Mouse (Mus musculus) ovary, postnatal 36 days (tissue): ENCODE results near the gene Spock2.
"Not testable (repeated sequence)": the region's sequence is repeated elsewhere in the genome, so short reads cannot be mapped to it uniquely, and the experiment has no call there.

Source experiments
- DNase-seq: peaks from one replicate; pipeline ENCODE4 v3.0.0; 2022; ENCODE audit warnings: low spot score, mixed read lengths

The Spock2 gene

DNA sequence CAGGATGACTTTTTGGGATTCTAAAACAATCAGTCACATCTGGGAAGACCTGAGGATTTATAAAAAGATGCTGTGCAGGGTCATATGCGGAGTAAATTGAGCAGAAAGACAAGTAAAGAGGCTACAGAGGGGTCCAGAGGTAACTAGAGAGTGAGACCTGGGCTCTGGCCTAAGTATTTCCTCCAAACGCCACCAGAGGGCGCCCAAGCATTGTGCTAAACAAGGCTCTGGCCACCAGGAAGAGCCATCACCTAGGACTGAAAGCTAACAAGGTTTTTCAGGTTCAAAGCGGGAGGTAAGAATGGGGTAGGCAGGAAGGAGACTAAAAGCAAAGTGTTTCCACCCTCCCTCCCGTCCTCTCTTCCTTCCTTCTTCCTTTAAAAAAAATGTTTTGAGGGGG, 42.1 kb downstream of the Spock2 start:
- peak; percentile 81 for DNase-seq

DNA sequence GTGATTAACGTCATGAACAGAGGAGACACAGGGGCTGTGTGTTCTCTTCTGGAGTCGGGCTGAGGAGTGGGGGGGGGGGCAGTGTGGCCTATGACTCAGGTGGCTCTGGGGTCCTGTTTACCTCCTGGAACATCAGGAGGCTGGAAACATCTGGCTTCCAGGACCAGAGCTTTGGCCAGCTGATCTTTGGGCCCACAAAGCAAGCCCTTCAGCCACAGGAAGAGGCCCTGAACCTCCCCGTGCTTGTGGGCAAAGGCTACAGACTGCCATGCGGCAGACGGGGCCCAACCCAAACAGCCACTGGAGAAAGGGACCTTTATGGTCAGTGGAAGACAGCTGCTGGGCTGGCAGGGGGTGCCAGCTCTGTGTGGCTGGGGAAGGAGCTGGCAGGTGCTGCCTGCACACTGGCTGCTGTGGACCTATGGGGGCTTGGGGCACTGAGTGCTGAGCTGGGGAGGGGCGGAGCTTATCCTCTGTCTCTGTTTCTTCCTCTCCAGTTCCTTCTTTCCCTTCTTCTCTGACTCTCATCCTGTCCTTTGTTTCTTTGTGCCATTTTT, 45.2 kb downstream of the Spock2 start:
- DNase-seq = no peak

DNA sequence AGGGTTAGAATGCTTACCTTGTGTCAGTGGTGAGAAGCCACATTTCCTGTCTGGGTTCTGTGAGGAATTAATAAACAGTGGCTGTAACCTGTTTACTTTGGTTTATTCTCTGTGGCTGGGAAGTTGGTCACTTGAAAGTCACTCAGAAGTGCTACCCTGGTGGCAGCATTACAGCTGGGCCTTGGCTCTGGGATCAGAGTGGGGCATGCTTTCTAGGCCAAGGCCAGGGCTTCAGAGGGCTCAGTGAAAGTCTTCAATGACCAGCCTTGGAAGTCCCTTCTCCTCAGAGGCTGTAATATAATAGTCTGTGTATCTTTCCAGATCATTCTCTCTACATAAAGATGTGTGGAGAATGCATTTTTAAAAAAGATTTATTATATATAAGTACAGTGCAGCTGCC, 50.0 kb downstream of the Spock2 start:
- DNase-seq = no peak

DNA sequence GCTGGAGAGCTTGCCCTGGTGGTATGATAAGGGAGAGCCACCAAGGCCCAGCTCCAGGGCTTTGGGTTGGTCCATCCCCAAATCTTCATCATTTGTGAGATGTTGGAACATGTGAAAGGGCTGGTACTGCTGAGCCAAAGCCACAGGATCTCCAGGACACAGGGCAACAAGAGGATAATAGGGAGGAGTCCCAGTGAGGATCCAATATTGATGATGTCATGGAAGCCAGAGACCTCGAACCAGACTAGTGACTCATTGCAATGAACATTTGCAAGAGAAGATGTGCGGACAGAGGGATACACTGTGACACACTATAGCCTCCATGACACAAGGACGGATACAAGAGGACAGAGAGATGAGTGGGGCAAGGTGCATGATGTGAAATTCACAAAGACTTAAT, 52.1 kb downstream of the Spock2 start:
- DNase-seq = no peak

DNA sequence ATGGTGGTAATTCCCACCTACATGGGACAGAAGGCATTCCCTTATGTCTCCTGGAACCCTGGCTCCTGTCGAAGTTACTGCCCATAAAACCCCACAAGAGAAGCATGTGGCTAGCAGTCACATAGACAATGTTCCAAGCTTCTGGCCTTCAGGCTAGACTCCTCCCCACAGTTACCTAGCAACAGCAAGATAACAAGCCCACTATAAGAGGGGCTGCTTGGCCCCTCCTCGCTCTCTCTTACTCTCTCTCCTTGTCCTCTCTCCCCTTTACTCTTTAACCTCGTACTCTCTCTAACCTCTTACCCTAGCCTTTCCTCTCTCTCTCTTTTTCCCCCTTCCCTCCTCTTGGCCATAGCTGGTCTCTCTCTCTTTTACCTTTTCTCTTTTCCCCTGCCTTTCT, 55.4 kb downstream of the Spock2 start:
- not testable (repeated sequence) for DNase-seq

DNA sequence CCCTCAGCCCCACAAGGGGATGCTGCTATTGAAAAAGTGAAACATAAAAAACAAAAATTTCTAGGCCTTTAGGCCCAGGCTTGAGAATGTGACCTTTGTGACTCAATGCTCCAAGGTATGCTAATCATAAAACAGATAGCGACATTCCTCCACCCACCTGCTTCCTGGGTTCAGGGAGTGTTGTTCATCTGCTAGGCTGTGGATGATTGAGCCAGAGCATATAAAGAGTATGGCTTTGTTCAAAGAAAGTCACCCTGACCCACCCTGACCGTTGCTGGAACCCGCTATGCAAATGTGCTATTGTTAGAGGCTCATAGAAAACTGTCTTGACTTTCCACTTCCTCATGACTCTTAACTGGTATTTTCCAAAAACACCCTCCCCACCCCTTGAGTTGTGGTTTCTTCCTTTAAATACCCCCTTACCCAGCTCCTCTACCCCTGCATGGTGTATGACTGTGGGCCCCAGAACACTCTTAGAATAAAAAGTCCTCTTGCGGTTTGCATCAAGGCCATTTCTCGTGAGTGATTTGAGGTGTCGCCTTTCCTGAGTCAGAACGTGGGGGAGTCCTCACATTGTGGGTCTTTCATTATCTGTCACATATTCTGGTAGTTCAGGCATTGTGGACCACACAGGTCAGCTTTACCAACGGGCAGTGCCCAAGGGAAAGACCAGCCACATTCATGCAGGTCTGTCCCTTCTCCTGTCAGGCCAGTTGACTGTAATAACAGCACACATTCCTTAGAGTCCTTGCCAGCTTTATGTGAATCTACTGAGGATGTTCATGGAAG, 56.4 kb downstream of the Spock2 start:
- not testable (repeated sequence) for DNase-seq

DNA sequence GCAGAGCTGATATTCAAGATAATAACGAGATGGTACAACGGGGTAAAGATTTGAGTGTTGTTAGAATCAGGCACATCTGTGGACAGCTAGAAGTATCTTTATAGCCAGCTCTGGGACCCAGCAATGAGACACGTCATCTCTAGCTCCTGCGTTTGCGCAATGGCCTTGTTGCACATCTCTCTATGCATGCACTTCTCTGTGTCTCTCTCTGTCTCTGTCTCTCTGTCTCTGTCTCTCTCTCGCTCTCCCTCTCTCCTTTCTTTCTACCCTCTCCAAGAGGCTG, 56.9 kb downstream of the Spock2 start:
- DNase-seq = no peak

DNA sequence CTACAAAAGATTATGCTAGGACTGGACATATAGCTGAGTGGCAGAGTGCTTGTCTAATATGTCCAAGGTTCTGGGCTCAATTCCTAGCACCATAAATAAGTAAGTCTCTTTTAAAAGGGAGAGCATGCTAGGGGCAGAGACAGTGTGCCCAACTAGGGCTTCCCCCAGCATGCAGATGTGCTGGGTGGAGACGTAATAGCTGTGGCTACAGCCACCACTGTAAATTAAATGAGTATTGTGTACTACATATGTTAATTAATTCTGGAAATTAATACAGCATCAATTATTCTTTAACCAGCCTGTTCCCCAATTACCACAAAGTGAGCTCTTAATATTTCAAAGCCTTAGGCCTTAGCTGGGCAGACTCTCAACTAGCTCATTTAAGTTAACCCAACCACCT, 58.9 kb downstream of the Spock2 start:
- no peak for DNase-seq

DNA sequence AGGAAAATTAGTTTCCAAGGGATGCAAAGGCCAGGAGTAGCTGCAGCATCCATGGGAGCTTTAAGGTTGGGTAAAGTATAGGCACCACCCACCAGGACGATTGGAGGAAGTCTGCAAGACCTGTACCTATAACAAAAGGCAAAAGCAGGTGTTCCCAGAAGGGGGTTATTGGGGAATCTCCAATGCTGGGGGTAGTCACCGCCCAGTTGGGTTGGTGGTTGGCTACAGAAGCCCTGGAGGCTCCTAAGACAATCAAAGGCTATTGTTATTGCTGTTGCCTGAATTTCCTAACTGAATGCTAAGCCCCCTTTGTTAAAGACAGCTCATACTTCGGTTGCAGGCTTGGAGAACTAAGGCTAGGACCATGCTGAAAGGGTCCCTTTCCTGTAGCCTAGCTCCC, 60.0 kb downstream of the Spock2 start:
- DNase-seq = no peak

DNA sequence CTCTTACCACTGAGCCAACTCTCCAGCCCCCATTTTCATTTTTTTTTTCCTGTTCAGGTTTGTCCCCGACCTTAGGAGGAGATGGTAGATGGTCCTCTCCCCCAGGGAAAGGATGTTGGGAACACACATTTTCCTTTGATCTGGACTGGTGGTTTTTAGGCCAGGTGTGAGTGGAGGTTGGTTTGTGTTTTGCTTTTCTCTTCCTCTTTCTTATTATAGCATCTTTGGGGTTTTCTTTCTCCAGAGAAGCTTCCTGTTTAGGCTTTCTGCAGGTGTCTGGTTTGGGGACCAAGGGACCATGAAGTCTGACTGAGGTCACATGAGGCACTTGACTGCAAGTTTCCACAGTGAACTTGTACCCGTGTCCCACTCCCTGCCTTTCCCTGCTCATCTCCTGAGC, 62.3 kb downstream of the Spock2 start:
- no peak for DNase-seq

DNA sequence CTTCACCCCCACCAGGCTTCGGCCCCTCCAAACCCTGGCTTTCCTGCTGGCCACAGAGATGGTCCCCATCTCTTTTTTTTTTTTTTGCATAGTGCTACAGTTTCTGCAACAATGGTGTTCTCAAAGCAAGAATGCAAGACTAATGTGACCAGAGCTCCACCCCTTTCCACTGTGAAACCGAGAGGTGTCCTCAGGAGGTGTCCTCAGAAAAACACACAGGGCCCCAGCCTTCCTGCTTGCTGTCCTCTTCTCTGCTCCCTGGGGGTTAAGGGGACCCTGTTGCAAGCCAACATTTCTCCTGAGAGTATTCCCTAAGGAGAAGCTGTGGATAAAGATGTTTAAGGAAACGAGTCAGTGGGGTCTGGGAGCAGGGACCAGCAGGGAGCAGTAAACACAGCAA, 62.9 kb downstream of the Spock2 start:
- no peak for DNase-seq

DNA sequence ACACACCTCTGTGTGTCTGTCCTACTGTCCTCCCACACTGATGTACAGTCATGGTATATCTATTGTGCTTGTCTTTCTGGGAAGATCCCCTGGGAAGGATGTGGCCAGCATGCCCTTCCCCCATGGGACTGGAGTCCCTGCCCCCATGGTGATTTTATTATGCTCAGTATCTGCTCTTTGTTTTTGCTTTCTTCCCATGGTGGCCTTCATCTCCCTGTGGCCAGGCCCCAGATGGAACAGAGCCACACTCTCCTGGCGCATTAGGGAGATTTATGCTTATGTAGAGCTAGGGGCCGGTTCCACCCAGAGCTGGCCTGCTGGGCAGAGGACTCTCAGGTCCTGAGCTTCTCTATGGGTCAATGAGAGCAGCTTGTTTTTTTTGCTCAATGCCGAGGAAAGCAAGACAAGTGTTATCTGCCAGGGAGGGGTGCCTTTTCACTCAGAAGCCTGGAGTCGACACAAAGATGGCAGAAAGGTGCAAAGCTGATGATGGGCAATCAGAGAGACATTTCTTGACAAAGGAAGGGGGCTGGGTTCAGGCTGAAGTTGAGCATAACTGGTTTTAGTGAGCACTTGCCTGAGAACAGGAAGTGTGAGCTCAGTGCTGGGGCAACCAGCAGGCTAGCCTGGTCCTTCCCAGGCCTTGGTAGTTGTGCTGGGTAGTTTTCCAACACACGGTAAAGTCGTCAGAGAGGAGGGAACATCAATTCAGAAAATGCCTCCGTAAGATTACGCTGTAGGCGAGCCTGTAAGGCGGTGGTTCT, 64.5 kb downstream of the Spock2 start:
- DNase-seq = peak; percentile 66

DNA sequence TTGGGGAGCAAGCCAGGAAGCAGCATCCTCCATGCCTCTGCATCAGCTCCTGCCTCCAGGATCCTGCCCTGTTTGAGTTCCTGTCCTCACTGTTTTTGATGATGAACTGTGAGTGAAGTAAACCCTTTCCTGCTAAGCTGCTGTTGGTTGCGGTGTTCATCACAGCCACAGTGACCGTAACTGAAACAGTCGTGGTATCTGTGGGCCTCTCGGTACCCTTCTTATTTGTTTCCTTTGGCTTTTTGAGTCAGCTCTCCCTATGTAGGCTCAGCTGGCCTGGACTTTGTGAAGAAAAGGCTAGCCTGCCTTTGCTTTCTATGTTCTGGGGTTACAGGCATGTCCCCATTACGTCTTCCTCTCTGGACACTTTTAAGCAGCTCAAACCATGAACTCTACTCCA, 65.3 kb downstream of the Spock2 start:
- no peak for DNase-seq

DNA sequence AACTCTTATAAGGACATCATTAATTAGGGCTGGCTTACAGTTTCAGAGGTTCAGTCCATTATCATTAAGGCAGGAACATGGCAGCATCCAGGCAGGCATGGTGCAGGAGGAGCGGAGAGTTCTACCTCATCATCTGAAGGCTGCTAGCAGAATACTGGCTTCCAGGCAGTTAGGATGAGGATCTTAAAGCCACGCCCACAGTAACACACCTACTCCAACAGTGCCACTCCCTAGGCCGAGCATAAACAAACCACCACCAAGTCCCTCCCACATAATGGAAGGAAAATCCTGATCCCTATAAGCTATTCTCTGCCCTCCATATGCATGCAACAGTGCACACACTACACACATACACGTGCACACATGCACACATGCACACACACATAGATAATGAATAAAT, 66.3 kb downstream of the Spock2 start:
- no peak for DNase-seq

DNA sequence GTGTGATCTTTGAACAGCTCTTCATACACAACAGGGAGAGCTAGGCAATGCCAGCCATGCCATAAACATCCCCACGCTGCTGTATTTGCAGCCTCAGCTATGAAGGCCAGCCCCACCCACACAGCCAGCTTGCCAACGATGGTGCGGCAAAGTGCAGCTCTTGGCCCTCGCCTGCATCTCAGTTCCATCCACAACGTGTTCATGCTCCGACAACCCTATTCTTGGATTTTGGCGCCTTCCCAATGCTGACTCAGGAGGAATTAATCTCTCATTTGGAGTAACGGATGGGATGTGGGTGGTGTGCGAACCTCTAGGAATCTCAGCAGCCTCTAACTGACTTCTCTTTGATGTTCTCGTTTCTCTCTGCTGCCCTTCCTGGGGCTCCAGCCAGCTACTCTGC, 67.0 kb downstream of the Spock2 start:
- DNase-seq = peak; percentile 73

DNA sequence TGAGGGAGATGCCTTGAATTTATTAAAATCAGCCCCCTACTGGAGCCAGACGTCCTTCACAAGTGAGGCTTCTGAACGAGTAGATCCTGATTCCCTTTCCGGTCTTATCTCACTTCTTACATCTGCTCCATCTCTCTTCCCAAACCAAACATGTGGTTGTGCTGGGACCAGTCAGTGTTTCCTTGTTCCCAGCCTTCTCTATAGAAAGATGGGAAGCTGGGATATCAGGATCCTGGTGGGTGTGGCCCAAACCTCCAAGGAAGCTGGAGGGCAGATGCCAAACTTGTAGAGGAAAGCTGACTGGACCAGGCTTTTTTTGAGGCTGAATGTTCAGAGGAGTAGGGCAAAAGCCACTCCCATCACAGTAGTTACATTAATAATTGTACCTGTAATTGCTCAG, 68.5 kb downstream of the Spock2 start:
- DNase-seq = no peak

DNA sequence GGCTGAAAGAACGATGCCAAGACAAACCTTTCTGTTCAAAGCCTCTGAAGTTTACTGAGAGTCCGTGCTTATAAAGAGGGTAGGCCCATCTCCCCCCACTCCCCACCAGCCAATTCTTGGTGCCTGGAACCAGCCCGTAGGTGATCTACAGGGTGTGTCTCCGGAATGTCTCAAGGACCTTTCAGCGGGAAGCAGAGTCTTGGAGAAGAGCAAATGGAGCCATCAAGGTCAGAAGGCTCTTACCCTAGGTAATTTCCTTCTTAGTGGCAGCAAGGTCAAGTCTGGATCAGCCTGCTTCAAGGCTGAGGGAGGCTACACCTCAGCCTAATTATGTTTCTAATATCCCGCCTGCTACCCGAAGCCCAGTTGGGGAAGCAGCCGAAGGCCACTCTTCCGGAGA, 69.3 kb downstream of the Spock2 start:
- DNase-seq = not testable (repeated sequence)
